Mouse (Mus musculus) heart, embryonic 13.5 days (tissue): ENCODE results near the gene Akirin1. TPM values are rescaled to one million over a fixed set of nuclear protein-coding genes. Genes with fewer than 3 reads are reported as not detected.

Experiments
- ATAC-seq: fragments of 200-750 bp; cut with Nextera tagmentation; 2 replicates; pipeline ENCODE4 v1.8.0; 2017; ENCODE audit warnings: moderate TSS enrichment; ENCODE audit not compliant: insufficient number of reproducible peaks, low FRiP score, low TSS enrichment; ENCODE audit errors: extremely low read depth
- H3K27ac ChIP-seq: fragments of 300-500 bp; sonication (generic); replicated peaks from 2 replicates; pipeline ENCODE4 v1.5.1; 2015; ENCODE audit warnings: moderate library complexity, mild to moderate bottlenecking, inconsistent platforms
- H3K27me3 ChIP-seq: fragments of 300-500 bp; sonication (generic); replicated peaks from 2 replicates; pipeline ENCODE4 v1.6.1; 2015; ENCODE audit warnings: mild to moderate bottlenecking, inconsistent platforms
- H3K36me3 ChIP-seq: fragments of 300-500 bp; sonication (generic); 2 replicates; pipeline ENCODE4 v1.6.1; 2015; ENCODE audit warnings: mild to moderate bottlenecking, inconsistent platforms
- H3K4me1 ChIP-seq: fragments of 300-500 bp; sonication (generic); 2 replicates; pipeline ENCODE4 v1.6.1; 2015; ENCODE audit warnings: inconsistent platforms
- H3K4me2 ChIP-seq: fragments of 300-500 bp; sonication (generic); 2 replicates; pipeline ENCODE4 v1.6.1; 2015; ENCODE audit warnings: inconsistent platforms, mild to moderate bottlenecking, moderate library complexity
- H3K4me3 ChIP-seq: fragments of 300-500 bp; sonication (generic); 2 replicates; pipeline ENCODE4 v1.5.1; 2015; ENCODE audit warnings: moderate library complexity, mild to moderate bottlenecking, inconsistent platforms
- H3K9ac ChIP-seq: fragments of 300-500 bp; sonication (generic); 2 replicates; pipeline ENCODE4 v1.6.1; 2015; ENCODE audit warnings: inconsistent platforms, mild to moderate bottlenecking, moderate library complexity
- H3K9me3 ChIP-seq: fragments of 300-500 bp; sonication (generic); 2 replicates; pipeline ENCODE4 v1.6.1; 2016; ENCODE audit warnings: inconsistent platforms
- WGBS: fragments of 180-500 bp; shearing (Covaris S2); methylation state at CpG from one replicate; pipeline ENCODE4 v1.1.7; 2015; ENCODE audit warnings: mixed read lengths; 5-methylcytosine and 5-hydroxymethylcytosine counted together
- polyA plus RNA-seq: library from polyadenylated mRNA; unstranded; fragments of >200 nt; fragmentation: Nextera tagmentation; extraction: Ambion mirVana; gene quantifications from 2 replicates; pipeline ENCODE4 v1.2.1, GENCODE M21; 2015

Gene Akirin1
- polyA plus RNA-seq, 1 experiment from 2014 or later: 43.3 TPM

DNA sequence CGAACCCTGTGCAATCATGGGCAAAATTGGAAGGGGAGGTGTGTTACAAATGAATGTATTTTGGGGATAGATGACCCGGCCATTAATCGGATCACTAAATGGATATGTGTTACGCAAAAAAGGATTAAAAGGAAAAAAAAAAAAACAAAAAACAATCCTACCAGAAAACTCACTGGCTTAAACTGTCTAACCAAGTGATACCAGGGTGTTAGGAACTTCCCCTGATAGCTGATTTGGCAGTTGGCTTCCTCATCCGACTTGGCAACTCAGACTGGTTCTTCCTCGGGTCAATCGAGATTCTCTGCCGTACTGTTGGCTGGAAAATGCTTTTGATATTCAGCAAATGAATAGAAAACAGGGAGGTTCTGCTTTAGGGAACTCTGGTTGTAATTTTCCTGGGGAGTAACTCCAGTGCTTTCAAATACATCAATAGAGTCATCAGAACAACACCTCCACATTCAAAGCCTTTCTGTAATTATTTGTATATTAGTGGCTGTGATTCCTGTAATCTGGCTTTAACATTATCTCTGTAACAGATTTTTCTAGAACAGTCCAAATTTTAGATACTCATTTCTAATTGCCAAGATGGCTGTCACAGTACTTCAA, 665 bp upstream of the Akirin1 start:
- H3K36me3 ChIP-seq: peaks cover 5% of the 10 kb centered on the region; the same call in 1 of the 2 replicates
- WGBS: under 1% methylated on average over 8 of the region's 8 CpGs
- H3K27me3 ChIP-seq: no peaks in the 10 kb centered on the region
- ATAC-seq: no peak
- peak overlapping the region; percentile 99 for H3K4me3 ChIP-seq
- peak overlapping the region; percentile 93 for H3K4me2 ChIP-seq
- peaks cover 26% of the 10 kb centered on the region for H3K4me1 ChIP-seq
- peak overlapping the region; percentile 73 for H3K9ac ChIP-seq
- no peaks in the 10 kb centered on the region for H3K9me3 ChIP-seq
- 0 out of 2 replicates have a peak overlapping the region, but pooled peaks have one; percentile 20 for H3K27ac ChIP-seq

GRCm38 (mm10) chr4:123749484-123750130, 538 bp downstream of the Akirin1 start:
- peaks cover 5% of the 10 kb centered on the region; the same call in 1 of the 2 replicates for H3K36me3 ChIP-seq
- under 1% methylated on average over 51 of the region's 55 CpGs for WGBS
- peak overlapping the region; percentile 95 for H3K9ac ChIP-seq
- peak overlapping the region; percentile 99 for H3K4me3 ChIP-seq
- ATAC-seq: no peak
- H3K27me3 ChIP-seq: no peaks in the 10 kb centered on the region
- no peaks in the 10 kb centered on the region for H3K9me3 ChIP-seq
- peak overlapping the region; percentile 93 for H3K4me2 ChIP-seq
- peaks cover 30% of the 10 kb centered on the region for H3K4me1 ChIP-seq
- peak overlapping the region; percentile 95 for H3K27ac ChIP-seq

DNA sequence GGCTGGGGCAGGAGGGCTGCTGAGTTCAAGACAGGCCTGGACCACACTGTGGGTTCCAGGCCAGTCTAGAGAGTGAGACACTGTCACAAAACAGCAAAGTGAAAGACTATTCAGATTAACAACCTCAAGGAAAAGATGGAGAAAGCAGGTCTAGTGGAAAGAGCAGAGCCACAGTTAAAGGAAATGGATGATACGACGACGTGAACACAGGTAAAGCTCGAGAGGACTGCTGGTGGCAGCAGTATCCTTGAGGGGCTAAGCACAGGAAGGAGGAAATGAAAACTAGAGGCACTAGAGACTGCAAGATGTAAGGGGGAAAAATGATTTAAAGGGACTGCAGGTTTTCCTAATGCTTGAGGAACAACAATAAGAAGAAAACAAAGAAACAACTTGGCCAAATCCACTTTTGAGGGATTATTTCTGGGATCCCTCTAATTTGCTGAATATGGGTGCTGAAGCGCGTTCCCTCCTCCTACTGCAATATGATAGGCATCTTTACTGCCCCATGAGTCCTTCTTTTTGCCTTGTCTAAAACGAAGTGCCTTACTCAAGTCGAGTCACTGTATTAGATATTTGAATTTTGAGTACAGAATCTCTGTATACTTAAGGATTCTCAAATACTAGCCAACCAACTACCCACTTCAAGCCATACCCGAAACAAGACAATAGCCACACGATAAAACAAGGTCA, 1.3 kb downstream of the Akirin1 start:
- no peaks in the 10 kb centered on the region for H3K9me3 ChIP-seq
- peaks cover 5% of the 10 kb centered on the region; the same call in 1 of the 2 replicates for H3K36me3 ChIP-seq
- H3K9ac ChIP-seq: peak overlapping the region; percentile 95
- ATAC-seq: no peak
- no peaks in the 10 kb centered on the region for H3K27me3 ChIP-seq
- H3K4me3 ChIP-seq: peak overlapping the region; percentile 99
- H3K4me1 ChIP-seq: peaks cover 30% of the 10 kb centered on the region
- peak overlapping the region; percentile 93 for H3K4me2 ChIP-seq
- peak overlapping the region; percentile 95 for H3K27ac ChIP-seq
- 14% methylated on average over 10 of the region's 10 CpGs for WGBS

- Histone ChIP-seq H3K27me3 (no peaks in the 10 kb centered on the region), H3K4me1 (peaks cover 27% of the 10 kb centered on the region), H3K9me3 (no peaks in the 10 kb centered on the region), H3K4me2 (no peak overlapping the region), H3K9ac (no peak overlapping the region), H3K4me3 (no peak overlapping the region), H3K27ac (no peak overlapping the region), H3K36me3 (peaks cover 37% of the 10 kb centered on the region)
- no peak for ATAC-seq
- WGBS: 94% methylated on average over 4 of the region's 4 CpGs
Observed at GRCm38 (mm10) chr4:123745221-123745775, 4.8 kb downstream of the Akirin1 start.

GRCm38 (mm10) chr4:123742891-123743290, 7.3 kb downstream of the Akirin1 start:
- Histone ChIP-seq H3K4me2 (no peak overlapping the region), H3K9me3 (no peaks in the 10 kb centered on the region), H3K4me1 (peaks cover 15% of the 10 kb centered on the region), H3K27me3 (no peaks in the 10 kb centered on the region), H3K27ac (no peak overlapping the region), H3K36me3 (peaks cover 61% of the 10 kb centered on the region), H3K9ac (no peak overlapping the region), H3K4me3 (no peak overlapping the region)
- ATAC-seq: no peak
- WGBS: 82% methylated on average over 1 of the region's 1 CpGs

GRCm38 (mm10) chr4:123738708-123739107, 11.4 kb downstream of the Akirin1 start:
- Histone ChIP-seq H3K9me3 (no peaks in the 10 kb centered on the region), H3K36me3 (peaks cover 83% of the 10 kb centered on the region), H3K9ac (no peak overlapping the region)

DNA sequence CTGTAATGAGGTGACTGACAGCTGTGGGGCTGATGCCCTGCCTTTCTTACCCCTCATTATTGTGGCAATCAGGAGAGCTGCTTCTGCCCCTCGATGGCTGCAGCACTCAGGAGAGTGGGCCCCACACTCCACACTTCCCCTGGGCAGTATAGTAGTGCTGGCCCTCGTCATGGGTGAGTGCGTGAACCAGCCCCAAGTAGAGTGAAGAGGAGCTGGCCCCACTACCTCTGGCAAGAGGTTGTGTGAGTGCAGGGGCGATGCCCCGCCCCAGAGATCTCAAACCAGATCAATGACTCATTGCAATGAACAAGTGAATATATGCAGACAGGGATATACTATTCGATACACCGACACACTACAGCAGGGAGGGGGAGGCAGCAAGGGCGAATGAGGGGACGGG, 16.6 kb downstream of the Akirin1 start:
- Histone ChIP-seq H3K4me1 (no peaks in the 10 kb centered on the region), H3K4me2 (no peak overlapping the region), H3K9me3 (no peaks in the 10 kb centered on the region), H3K36me3 (peaks cover 59% of the 10 kb centered on the region), H3K27ac (no peak overlapping the region), H3K9ac (no peak overlapping the region), H3K4me3 (no peak overlapping the region), H3K27me3 (no peaks in the 10 kb centered on the region)
- no peak for ATAC-seq
- WGBS: 90% methylated on average over 9 of the region's 9 CpGs

More at GRCm38 (mm10) chr4:123738708-123739107, 11.4 kb downstream of the Akirin1 start:
- WGBS: 93% methylated on average over 4 of the region's 4 CpGs
- ATAC-seq: no peak
- Histone ChIP-seq H3K27me3 (no peaks in the 10 kb centered on the region), H3K4me3 (no peak overlapping the region), H3K4me1 (no peaks in the 10 kb centered on the region), H3K4me2 (no peak overlapping the region), H3K27ac (no peak overlapping the region)

GRCm38 (mm10) chr4:123732921-123733320, 17.2 kb downstream of the Akirin1 start:
- Histone ChIP-seq H3K27ac (no peak overlapping the region), H3K9ac (no peak overlapping the region), H3K4me3 (no peak overlapping the region), H3K27me3 (no peaks in the 10 kb centered on the region), H3K4me2 (no peak overlapping the region), H3K36me3 (peaks cover 53% of the 10 kb centered on the region), H3K9me3 (no peaks in the 10 kb centered on the region), H3K4me1 (no peaks in the 10 kb centered on the region)
- 78% methylated on average over 2 of the region's 2 CpGs for WGBS
- no peak for ATAC-seq

- H3K27ac ChIP-seq: no peak overlapping the region
- H3K9me3 ChIP-seq: no peaks in the 10 kb centered on the region
- no peaks in the 10 kb centered on the region for H3K4me1 ChIP-seq
- no peaks in the 10 kb centered on the region for H3K27me3 ChIP-seq
- H3K9ac ChIP-seq: no peak overlapping the region
- WGBS: 82% methylated on average over 4 of the region's 4 CpGs
- peaks cover 48% of the 10 kb centered on the region for H3K36me3 ChIP-seq
- H3K4me3 ChIP-seq: no peak overlapping the region
- no peak for ATAC-seq
- H3K4me2 ChIP-seq: no peak overlapping the region
Observed at GRCm38 (mm10) chr4:123732163-123732910, 17.8 kb downstream of the Akirin1 start.

DNA sequence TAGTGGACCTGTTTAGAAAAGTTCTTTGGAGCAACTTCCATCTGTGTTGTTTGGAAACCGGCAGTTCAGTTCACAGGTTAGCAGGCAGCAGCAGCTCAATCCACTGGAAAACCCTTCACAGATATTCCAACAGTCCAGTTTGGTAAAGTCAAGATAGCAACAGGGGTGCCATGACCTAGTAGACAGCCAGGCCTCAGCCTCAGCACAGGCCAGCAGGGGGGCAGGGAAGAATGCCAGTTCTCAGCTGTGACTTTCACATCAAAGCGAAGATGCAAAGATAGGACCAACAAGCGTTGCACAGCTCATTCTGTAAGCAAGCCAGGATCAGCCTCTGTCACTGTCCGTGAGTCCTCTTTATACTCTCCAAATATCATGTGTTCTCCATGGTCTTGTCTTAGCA, 28.4 kb downstream of the Akirin1 start:
- Histone ChIP-seq H3K27ac (no peak overlapping the region), H3K4me3 (no peak overlapping the region), H3K9me3 (no peaks in the 10 kb centered on the region), H3K27me3 (no peaks in the 10 kb centered on the region), H3K4me1 (peaks cover 11% of the 10 kb centered on the region), H3K36me3 (no peaks in the 10 kb centered on the region), H3K4me2 (no peak overlapping the region), H3K9ac (no peak overlapping the region)
- 79% methylated on average over 4 of the region's 4 CpGs for WGBS
- no peak for ATAC-seq

GRCm38 (mm10) chr4:123718434-123718780, 31.7 kb downstream of the Akirin1 start:
- no peak for ATAC-seq
- H3K4me2 ChIP-seq: peak overlapping the region; percentile 76

More at GRCm38 (mm10) chr4:123718434-123718780, 31.7 kb downstream of the Akirin1 start:
- WGBS: 21% methylated on average over 7 of the region's 7 CpGs
- Histone ChIP-seq H3K36me3 (peaks cover 26% of the 10 kb centered on the region), H3K9me3 (no peaks in the 10 kb centered on the region), H3K27me3 (no peaks in the 10 kb centered on the region), H3K4me1 (peaks cover 15% of the 10 kb centered on the region), H3K4me3 (peak overlapping the region; percentile 89), H3K27ac (peak overlapping the region; percentile 86), H3K9ac (peak overlapping the region; percentile 82)
